Mouse (Mus musculus) stomach, postnatal 0 days (tissue): ENCODE measurements around the gene Ctsl.

Source experiments
- CTCF ChIP-seq: IDR thresholded peaks from 2 replicates; pipeline ENCODE4 v1.5.1; 2016; ENCODE audit warnings: antibody characterized with exemption, low read depth, mild to moderate bottlenecking, moderate library complexity
- EP300 ChIP-seq: optimal IDR thresholded peaks from 2 replicates; pipeline ENCODE3; 2016; ENCODE audit warnings: antibody characterized with exemption

- peak; percentile 87 for TF ChIP-seq CTCF
- no peak for TF ChIP-seq EP300
These were observed 55.1 kb downstream of the Ctsl start for GRCm38 (mm10) chr13:64315483-64316050.
